Mouse (Mus musculus): ENCODE results near the gene Xcr1. TPM values are rescaled to one million over a fixed set of nuclear protein-coding genes. Genes with fewer than 3 reads are reported as not detected.

The Xcr1 gene
- total RNA-seq (2023), result not detected

GRCm38 (mm10) chr9:123861929-123862328 is at the start of gene Xcr1:
Gene Xcr1, minus strand, starts transcription at chr9:123862029.

DNA sequence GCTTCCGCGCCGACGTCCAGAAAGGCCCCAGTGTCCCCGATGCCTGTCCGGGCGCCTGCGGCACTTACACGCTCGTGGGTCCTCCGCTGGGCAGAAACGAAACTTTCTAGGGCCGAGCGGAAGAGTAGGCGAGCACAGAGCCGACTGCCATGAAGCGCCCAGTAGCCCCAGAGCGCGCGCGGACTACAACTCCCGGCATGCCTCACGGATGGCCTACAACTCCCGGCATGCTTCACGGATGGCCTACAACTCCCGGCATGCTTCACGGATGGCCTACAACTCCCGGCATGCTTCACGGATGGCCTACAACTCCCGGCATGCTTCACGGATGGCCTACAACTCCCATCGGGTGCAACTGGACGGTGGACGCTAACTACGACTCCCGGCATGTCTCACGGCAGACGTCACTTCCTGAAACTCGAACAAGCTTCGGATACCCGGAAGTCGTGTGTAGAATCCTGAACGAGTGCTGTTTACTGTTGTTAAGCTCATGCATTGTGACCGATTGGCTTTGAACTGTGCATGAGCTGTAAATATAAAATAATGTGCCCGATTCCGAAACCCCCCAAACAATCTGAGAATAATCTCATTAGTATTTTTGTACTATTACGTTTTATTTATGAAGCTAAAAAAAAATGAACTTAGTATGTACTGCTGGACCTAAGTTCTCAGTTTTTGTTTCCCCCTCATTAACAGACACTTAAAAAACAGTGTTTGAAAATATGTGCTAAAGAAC is 9.9 kb downstream of the Xcr1 start, which contains the start of gene Fyco1:
Gene Fyco1, minus strand, starts transcription at position 187 of the 736 bp plus-strand sequence.

GRCm38 (mm10) chr9:123806267-123806666 is 55.6 kb downstream of the Xcr1 start, which contains the start of gene Cxcr6:
Gene Cxcr6, plus strand, starts transcription at chr9:123806475.

Other genes starting within 250 kb of the Xcr1 start
- not detected for gene Slc6a20b, start 229.5 kb downstream of the Xcr1 start, total RNA-seq (2023)
- 10 to 100 TPM; 48.5 to 76.8 TPM for gene Ccr9, start 183.6 kb downstream of the Xcr1 start, total RNA-seq (2023)
- not detected for gene Slc6a20a, start 183.1 kb downstream of the Xcr1 start, total RNA-seq (2023)
- gene Lztfl1, start 144.3 kb downstream of the Xcr1 start, total RNA-seq (2023), result 10 to 100 TPM; 52.7 to 56.2 TPM
- 10 to 100 TPM; 27.5 to 42.1 TPM for gene Cxcr6, start 55.6 kb downstream of the Xcr1 start, total RNA-seq (2023)
- gene Fyco1, start 10.1 kb downstream of the Xcr1 start, total RNA-seq (2023), result 10 to 100 TPM; 64.5 to 65.1 TPM
- gene Ccr1, start 106.7 kb upstream of the Xcr1 start, total RNA-seq (2023), result under 1 TPM in 1 of 2 experiments, not detected in 1; 0.17 TPM
- gene Ccr1l1, start 116.4 kb upstream of the Xcr1 start, total RNA-seq (2023), result not detected
- under 1 TPM; 0.33 to 0.87 TPM for gene Ccr3, start 159.9 kb upstream of the Xcr1 start, total RNA-seq (2023)
- gene Ccr2, start 239.9 kb upstream of the Xcr1 start, total RNA-seq (2023), result 10 to 100 TPM in 1 of 2 experiments, 1 to 10 TPM in 1; 9.5 to 15.0 TPM